Mouse (Mus musculus) R1 (cell line): ENCODE measurements at regions not wholly inside any gene's neighbourhood (a gene's known extent, or its start where the extent isn't known, plus 50 kb on each side); places are given as distances from the start of the nearest gene placed in this dataset.

Experiments used
- DNase-seq: peaks from one replicate; pipeline ENCODE4 v3.0.0-alpha.2; 2018; ENCODE audit warnings: low read depth, low spot score

GRCm38 (mm10) chr13:97705926-97706325 is 54.5 kb downstream of the Gm10260 start:
- no peak for DNase-seq

GRCm38 (mm10) chr13:97704541-97704940 is 55.9 kb downstream of the Gm10260 start:
- DNase-seq: peak; percentile 95

DNA sequence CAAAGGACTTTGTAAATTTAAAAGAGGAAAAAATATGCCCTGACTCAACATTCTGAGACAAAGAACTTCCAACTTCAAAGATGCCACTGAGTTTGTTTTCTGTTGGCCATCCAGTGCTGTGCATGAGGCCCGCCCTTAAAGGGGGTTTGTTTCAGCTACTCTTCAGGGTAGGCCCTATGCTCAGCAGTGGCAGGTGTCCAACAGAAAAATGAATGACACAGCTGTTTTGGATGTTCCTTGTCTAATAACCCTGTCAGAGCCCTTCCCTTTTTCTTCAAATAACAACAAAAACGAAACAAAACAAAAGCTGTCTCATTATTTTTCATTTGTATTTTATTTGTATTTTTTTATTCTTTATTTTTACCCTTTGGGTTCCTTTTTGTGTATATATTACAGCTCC is 61.5 kb downstream of the Gm10260 start:
- DNase-seq: no peak

GRCm38 (mm10) chr13:97698317-97698716 is 62.1 kb downstream of the Gm10260 start:
- no peak for DNase-seq

GRCm38 (mm10) chr13:97697262-97697661 is 63.2 kb downstream of the Gm10260 start:
- no peak for DNase-seq

DNA sequence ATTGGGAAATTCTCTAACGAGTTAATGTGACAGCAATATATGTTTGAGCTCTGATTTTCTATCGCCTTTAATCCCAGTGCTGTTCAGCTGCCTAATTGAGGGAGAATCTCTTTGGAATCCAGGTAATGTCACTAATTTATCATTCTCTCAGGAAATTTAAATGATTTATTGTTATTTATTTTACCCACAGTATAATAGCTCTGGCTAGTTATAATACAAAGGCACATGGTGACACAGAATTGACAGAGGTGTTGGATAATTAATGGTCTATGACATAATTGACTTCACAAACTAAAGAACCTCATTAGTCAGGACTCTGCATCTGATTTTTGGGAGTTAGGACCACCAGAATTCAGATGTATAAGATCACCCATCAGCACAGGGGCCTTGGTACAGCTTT is 65.4 kb downstream of the Gm10260 start:
- no peak for DNase-seq

GRCm38 (mm10) chr13:97694356-97694990 is 66.0 kb downstream of the Gm10260 start:
- DNase-seq: no peak

DNA sequence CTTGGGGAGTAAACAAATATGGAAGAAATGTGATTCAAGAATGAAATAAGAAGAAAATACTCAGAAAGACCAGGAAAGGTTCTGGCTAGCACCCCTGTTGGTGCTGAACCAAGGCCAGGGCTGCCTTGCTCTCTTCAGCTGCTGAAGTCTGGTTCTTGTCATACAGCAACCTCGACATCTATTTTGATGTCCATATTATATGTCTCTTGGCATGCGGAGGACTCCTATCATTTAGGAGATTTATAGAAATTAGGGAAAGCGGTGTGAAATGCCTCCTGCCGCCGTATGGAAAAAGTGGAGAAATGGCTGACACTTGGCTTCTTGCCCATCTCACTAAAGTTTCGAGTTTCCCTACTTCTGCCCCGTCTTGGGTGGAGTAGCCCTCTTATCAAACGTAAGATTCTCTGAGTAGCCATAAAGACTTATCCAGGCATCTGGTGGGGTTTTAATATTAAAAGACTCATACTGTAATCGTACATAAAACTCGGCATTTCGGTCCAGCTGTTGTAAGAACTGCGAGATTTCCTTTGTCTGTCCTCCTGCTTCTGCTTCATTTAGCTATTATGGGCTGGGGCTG is 72.0 kb downstream of the Gm10260 start:
- DNase-seq: no peak

GRCm38 (mm10) chr13:97683836-97684235 is 76.6 kb downstream of the Gm10260 start:
- DNase-seq: no peak

- peak; percentile 25 for DNase-seq
These were observed 79.0 kb downstream of the Gm10260 start for GRCm38 (mm10) chr13:97681228-97681987.

GRCm38 (mm10) chr13:97680283-97680896 is 80.0 kb downstream of the Gm10260 start:
- DNase-seq: no peak

- DNase-seq: peak; percentile 34
These were observed 81.4 kb downstream of the Gm10260 start for GRCm38 (mm10) chr13:97678991-97679390.

DNA sequence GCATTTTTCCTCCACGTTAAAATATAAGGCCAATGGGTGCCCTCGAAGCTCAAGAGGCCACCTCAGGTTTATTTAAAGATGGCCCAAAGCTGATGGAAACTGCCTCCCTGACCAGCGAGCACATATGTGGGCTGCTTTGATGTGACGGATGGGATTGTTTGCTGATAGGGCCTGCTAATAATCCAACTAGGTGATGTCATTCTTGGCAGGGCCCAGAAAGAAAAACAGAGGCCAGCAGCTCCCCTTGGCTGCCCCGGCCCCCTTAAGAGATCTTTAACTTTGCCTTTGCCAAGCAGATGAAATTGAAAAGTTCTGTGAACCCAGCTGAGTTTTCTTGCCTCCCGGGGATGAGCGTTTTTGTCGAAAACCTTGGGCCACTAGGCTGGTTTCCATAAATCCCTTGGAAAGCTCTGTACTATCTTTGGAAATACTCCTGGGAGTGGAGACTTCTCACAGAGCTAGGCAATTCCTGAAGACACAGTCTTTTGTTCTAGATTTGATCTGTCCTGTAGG is 83.8 kb downstream of the Gm10260 start:
- no peak for DNase-seq

GRCm38 (mm10) chr13:97673107-97673506 is 87.3 kb downstream of the Gm10260 start:
- no peak for DNase-seq

- no peak for DNase-seq
These were observed 88.3 kb downstream of the Gm10260 start for GRCm38 (mm10) chr13:97672038-97672675.

GRCm38 (mm10) chr13:97669366-97669765 is 91.1 kb downstream of the Gm10260 start:
- DNase-seq: no peak

DNA sequence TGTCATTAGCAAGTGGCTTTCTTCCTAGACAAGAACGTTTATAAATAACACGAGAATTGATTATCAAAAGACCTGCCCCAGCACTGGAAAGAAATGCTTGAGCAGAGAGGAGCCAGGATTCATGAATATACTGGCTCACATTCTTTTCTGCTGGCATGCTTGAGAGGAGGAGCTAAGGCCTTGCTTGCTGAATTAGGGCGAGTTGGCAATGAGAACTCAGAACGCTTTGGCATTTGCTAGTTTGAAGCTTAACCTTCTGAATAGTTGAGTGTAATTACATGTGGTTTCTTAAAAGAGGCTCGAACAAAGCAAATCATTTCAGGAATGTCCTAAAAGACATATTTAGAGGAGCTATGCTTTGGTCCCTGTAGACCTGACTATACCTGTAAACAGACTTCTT is 91.5 kb downstream of the Gm10260 start:
- no peak for DNase-seq

DNA sequence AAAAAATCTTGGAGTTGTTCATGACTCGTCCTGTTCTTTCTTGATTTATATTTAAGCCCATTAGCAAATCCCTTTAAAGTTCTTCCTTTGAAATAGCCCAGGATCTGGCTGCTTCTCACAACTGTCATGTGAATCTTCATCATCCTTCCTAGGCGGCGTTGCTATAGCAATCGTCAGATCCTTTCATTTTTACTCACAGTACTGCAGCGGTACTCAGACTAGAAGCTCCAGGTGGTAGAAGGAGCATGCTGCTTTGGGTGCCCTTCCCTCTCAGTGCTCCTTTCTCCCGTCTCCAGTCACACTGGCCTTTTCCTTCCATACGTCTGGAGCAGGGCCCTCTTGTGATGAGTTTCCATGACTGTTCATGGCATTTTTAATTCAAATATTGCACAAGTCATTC is 93.1 kb downstream of the Gm10260 start:
- DNase-seq: no peak

DNA sequence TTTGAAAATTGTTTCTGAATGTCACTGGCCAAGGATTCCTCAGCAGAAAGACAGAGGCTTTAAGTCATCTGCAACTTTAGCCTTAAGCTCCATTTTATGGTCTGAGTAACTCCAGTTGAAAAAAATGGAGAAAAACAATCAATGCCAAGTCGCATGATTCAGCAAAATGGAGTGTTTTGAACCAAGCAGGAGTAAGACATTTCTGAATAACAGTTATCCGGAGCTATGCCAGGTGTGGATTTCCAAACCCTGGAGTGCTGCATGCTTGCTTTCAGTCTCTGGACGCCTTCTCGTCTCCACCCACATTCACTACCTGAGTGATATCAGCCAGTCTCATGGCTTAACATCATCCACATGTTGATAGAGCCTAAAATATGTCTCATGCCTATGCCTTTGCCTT is 93.7 kb downstream of the Gm10260 start:
- no peak for DNase-seq

DNA sequence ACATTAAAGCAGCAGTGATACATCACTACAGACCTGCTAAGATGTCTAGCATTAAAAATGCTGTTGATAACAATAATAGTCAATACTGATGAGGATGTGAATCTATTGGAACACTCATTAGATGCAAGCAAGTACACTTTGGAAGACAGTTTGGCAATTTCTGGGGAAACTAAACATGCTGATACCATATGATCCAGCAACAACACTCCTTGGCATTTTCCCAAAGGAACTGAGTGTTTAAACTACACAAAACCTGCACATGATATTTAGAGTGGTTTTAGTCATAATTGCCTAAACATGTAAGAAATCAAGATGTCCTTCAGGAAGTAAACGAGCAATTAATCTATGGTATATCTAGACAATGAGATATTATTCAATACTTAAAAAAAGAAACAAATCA is 95.2 kb downstream of the Gm10260 start:
- DNase-seq: no peak

DNA sequence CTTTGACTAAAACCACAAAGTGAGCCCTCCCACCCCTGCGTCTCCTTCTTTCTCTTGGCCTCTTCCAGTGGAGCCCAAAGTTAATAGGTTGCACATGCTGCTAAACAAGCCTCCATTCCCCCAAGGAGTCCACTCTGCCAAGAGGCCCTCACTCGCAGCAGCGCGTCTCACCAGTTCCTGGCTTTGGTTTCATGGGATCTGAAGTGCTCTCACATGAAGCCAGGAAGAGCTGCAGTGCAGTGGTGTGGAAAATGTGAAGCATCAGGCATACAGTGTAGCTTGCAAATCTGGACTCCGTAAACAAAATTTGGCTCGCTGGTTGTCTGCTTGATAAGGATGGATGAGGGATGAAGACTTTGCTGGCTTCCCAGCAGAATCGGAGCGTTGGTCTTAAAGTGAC is 97.7 kb downstream of the Gm10260 start:
- DNase-seq: no peak

DNA sequence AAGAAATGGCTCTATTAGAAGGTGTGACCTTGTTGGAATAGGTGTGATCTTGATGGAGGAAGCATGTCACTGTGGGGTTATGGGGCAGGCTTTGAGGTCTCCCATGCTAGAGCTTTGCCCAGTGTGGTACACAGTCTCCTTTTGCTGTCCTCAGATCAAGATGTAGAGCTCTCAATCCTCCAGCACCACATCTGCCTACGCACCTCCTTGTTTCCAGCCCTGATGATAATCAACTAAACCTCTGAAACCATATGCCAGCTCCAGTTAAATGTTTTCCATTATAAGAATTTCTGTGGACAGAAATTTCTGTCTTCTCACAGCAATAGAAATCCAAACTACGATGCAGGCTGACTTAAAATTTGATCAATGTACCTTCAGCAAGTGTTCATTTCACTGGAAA is 103.8 kb downstream of the Gm10260 start:
- DNase-seq: no peak
